Mouse (Mus musculus): ENCODE measurements around the gene Camkv.

- TF ChIP-seq HCFC1 (IDR thresholded peaks at IDR 0.05; ENCODE audit: borderline replicate concordance, insufficient read depth, low read length) (no peak), MAFK (IDR thresholded peaks at IDR 0.05; ENCODE audit: insufficient read depth, low read depth, low read length) (no peak)
These were observed 25.5 kb downstream of the Camkv start for GRCm38 (mm10) chr9:107960928-107961327.
